Mouse (Mus musculus) cerebellum, adult 2 months (tissue): ENCODE data around the gene Gm3383. TPM values are rescaled to one million over a fixed set of nuclear protein-coding genes. Genes with fewer than 3 reads are reported as not detected.
"Not testable (repeated sequence)": the region's sequence is repeated elsewhere in the genome, so short reads cannot be mapped to it uniquely, and the experiment has no call there.

Experiments
- DNase-seq, 2 experiments: peaks; one replicate each; pipeline ENCODE4 v3.0.0; 2021
- H3K27ac ChIP-seq: fragments of 200-500 bp; 2 replicates; pipeline ENCODE4 v1.5.1; 2012; ENCODE audit warnings: low read length, control low read depth, inconsistent platforms; ENCODE audit not compliant: insufficient read depth
- H3K27me3 ChIP-seq: fragments of 200-500 bp; 2 replicates; pipeline ENCODE4 v1.6.1; 2012; ENCODE audit warnings: inconsistent platforms, mild to moderate bottlenecking, low read length, moderate library complexity; ENCODE audit not compliant: control insufficient read depth, insufficient read depth
- H3K4me1 ChIP-seq: fragments of 200-500 bp; 2 replicates; pipeline ENCODE4 v1.6.1; 2011; ENCODE audit warnings: low read length; ENCODE audit not compliant: control insufficient read depth, insufficient read depth
- H3K4me3 ChIP-seq: fragments of 200-500 bp; replicated peaks from 2 replicates; pipeline ENCODE3; 2011; ENCODE audit warnings: mild to moderate bottlenecking, low read depth, low read length, control low read depth; ENCODE audit not compliant: insufficient read depth
- WGBS: fragments of 180-500 bp; shearing (Covaris S2); methylation state at CpG from one replicate; pipeline ENCODE4 v1.1.7; 2018; 5-methylcytosine and 5-hydroxymethylcytosine counted together
- polyA plus RNA-seq: library from polyadenylated mRNA; depleted of rRNA; stranded (reverse); fragments of >200 nt; gene quantifications from 2 replicates; pipeline ENCODE4 v1.2.3, GENCODE M21; 2012; rRNA removed

Gene Gm3383
- 1.2 and 1.4 TPM in 2 replicates for polyA plus RNA-seq

- WGBS, result no CpG with 5 or more reads among the region's 3 CpGs
These were observed at the start of gene Gm3383 for GRCm38 (mm10) chr14:5807882-5808281. Gm3383 (minus strand) TSS chr14:5807982.

GRCm38 (mm10) chr14:5855911-5856310, 48.1 kb upstream of the Gm3383 start:
- 77% methylated on average over 3 of the region's 3 CpGs for WGBS
- H3K27me3 ChIP-seq, result not testable (repeated sequence)

More at GRCm38 (mm10) chr14:5807882-5808281, at the start of gene Gm3383:
- H3K4me3 ChIP-seq, H3K27me3 ChIP-seq, DNase-seq, H3K4me1 ChIP-seq, H3K27ac ChIP-seq: not testable (repeated sequence)

GRCm38 (mm10) chr14:5830229-5830628, 22.4 kb upstream of the Gm3383 start, which contains the start of gene Gm3424:
Gm3424 (minus strand) TSS chr14:5830329.
- not testable (repeated sequence) for DNase-seq, H3K4me3 ChIP-seq, H3K4me1 ChIP-seq, H3K27me3 ChIP-seq, H3K27ac ChIP-seq
- whole genome bisulfite sequencing, result no CpG with 5 or more reads among the region's 3 CpGs

More at GRCm38 (mm10) chr14:5855911-5856310, 48.1 kb upstream of the Gm3383 start:
- not testable (repeated sequence) for DNase-seq, H3K4me1 ChIP-seq, H3K27ac ChIP-seq, H3K4me3 ChIP-seq

- DNase-seq, H3K27ac ChIP-seq: not testable (repeated sequence)
- no CpG with 5 or more reads among the region's 47 CpGs for WGBS
These were observed 5.0 kb upstream of the Gm3383 start for GRCm38 (mm10) chr14:5812699-5813356.

GRCm38 (mm10) chr14:5741477-5741876, 66.3 kb downstream of the Gm3383 start, which contains the start of gene Gm3373:
Gm3373 (minus strand) TSS chr14:5741577.
- H3K27ac ChIP-seq, DNase-seq, H3K4me3 ChIP-seq, H3K27me3 ChIP-seq, H3K4me1 ChIP-seq: not testable (repeated sequence)
- WGBS, result no CpG with 5 or more reads among the region's 37 CpGs

More at GRCm38 (mm10) chr14:5812699-5813356, 5.0 kb upstream of the Gm3383 start:
- H3K4me3 ChIP-seq, H3K27me3 ChIP-seq, H3K4me1 ChIP-seq: not testable (repeated sequence)

- DNase-seq, H3K27ac ChIP-seq, H3K4me3 ChIP-seq, H3K27me3 ChIP-seq, H3K4me1 ChIP-seq: not testable (repeated sequence)
- no CpG with 5 or more reads among the region's 2 CpGs for WGBS
These were observed 120.4 kb downstream of the Gm3383 start, which contains the start of gene Gm9603 for GRCm38 (mm10) chr14:5687357-5687756. Gm9603 (minus strand) TSS chr14:5687457.

GRCm38 (mm10) chr14:5632928-5633327, 174.9 kb downstream of the Gm3383 start, which contains the start of gene Gm8265:
Gm8265 (minus strand) TSS chr14:5633028.
- not testable (repeated sequence) for H3K27me3 ChIP-seq, H3K4me1 ChIP-seq, H3K4me3 ChIP-seq, DNase-seq, H3K27ac ChIP-seq
- no CpG with 5 or more reads among the region's 1 CpGs for WGBS

Other genes starting within 250 kb of the Gm3383 start
- not detected in 2 replicates for gene Gm8265, start 175.0 kb downstream of the Gm3383 start, polyA plus RNA-seq
- gene Gm9603, start 120.5 kb downstream of the Gm3383 start, polyA plus RNA-seq, result not detected in 2 replicates
- gene Gm3373, start 66.4 kb downstream of the Gm3383 start, polyA plus RNA-seq, result 0.60 and 0.74 TPM in 2 replicates
- not detected in 2 replicates for gene Gm3424, start 22.3 kb upstream of the Gm3383 start, polyA plus RNA-seq
- gene Gm8237, start 72.4 kb upstream of the Gm3383 start, polyA plus RNA-seq, result 0.65 and 0.80 TPM in 2 replicates
- 2.2 and 2.9 TPM in 2 replicates for gene Gm3248, start 153.8 kb upstream of the Gm3383 start, polyA plus RNA-seq
- gene Gm3453, start 171.2 kb upstream of the Gm3383 start, polyA plus RNA-seq, result not detected in 2 replicates